Mouse (Mus musculus): ENCODE data around the gene Skint3.
"Not testable (repeated sequence)": the region's sequence is repeated elsewhere in the genome, so short reads cannot be mapped to it uniquely, and the experiment has no call there.

The Skint3 gene

DNA sequence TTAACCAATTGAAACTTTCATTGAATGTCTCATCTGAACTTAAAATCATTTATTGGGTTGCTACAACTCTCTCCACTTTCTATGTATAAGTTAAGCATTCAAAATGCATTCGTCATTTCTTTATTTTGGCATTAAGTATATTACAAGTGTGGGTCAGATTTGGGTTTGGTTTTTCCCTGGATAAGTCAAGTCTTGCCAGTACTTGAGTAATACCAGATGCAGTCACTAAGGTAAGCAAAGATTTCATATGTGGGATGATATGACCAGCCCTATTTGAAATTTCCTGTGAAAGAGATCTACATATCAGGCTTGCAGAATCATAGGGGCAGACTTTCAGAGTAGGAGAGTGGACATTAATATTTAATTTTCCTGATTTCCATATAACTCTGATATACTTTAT lies at the start of gene Skint3:
Gene Skint3, plus strand, starts transcription at position 301 of the 400 bp plus-strand sequence.
- no peak for DNase-seq (ENCODE audit: extremely low read depth, low read depth)

DNA sequence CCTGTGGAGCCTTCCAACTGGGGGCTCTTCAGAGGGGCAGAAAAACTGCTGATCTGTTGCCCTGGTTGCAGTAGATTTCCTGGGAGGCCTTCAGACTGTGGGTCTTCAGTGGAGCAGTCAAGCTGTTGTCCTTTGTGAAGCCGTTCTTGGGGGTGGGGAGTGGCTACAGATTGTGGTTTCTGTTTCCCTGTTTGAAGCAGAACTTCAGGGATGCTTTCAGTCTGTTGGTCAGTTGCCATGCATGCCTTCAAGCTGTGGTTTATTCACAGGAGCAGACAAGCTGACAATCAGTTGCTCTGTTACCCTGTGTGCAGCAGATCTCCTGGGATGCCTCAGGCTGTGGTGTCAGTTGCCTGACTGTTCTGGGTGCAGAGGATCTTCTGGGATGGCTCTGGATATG lies 11.4 kb downstream of the Skint3 start:
- no peak for DNase-seq (ENCODE audit: extremely low read depth, low read depth)

- no peak for DNase-seq (ENCODE audit: extremely low read depth, low read depth)
Observed at GRCm38 (mm10) chr4:112243951-112244350, 11.9 kb downstream of the Skint3 start.

GRCm38 (mm10) chr4:112256022-112256421 lies 24.0 kb downstream of the Skint3 start:
- DNase-seq (ENCODE audit: extremely low read depth, low read depth), result no peak

DNA sequence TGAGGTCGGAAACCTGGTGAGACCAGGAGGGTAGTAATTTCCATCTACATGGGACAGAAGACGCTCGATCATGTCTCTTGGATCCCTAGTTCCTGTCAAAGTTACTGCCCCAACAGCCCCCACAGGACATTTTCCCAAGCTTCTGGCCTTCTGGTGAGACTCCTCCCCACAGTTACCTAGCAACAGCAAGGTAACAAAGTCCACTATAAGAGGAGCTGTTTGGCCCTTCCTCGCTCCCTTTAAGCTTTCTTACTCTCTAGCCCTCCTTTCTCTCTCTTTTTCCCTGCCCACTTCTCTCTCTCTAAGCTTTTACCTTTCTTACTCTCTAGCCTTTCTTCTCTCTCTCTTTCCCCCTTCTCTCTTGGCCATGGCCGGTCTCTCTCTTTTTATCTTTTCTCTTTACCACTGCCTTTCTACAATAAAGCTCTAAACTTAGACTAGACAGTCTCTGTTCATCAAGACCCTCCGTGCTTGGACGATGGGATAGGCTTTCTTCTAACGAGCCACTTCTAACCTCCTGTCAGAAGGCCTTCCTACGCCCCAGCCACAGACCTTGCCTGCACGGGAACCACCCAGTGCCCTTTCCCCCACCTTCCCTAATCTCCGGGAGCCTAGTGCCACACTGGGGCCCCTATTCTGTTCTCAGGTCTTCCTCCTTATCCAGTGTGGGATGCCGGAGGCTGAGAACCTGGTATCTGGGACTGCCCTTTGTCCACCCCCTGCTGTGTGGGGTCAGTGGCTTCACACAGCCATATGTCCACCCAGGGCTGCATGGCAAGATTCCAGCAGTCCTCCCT lies 55.3 kb downstream of the Skint3 start:
- DNase-seq (ENCODE audit: extremely low read depth, low read depth), result no peak

- DNase-seq (ENCODE audit: extremely low read depth, low read depth), result no peak
Observed at GRCm38 (mm10) chr4:112288396-112288795, 56.4 kb downstream of the Skint3 start.

- no peak for DNase-seq (ENCODE audit: extremely low read depth, low read depth)
Observed at GRCm38 (mm10) chr4:112302305-112302704, 70.3 kb downstream of the Skint3 start.

DNA sequence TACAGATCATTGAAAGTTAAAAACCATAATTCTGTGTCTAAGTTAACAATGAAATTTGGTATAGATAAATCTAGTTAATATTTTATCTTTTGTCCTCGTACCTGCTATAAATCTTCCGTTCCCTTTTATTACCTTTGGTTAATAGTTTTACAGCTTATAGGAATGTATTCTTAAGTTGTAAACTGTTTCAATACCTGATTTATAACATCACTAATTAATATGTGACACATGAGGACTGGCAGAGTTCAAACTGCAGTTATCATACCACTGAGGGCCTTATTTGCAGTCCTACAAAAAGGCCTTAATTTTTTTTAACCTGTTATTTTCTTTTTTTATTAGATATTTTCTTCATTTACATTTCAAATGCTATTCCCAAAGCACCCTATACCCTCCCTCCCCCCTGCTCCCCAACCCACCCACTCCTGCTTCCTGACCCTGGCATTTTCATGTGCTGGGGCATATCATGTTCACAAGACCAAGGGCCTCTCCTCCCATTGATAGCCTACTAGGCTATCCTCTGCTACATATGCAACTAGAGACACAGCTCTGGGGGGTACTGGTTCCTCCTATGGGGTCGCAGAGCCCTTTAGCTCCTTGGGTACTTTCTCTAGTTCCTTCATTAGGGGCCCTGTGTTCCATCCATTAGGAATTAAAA lies 70.9 kb downstream of the Skint3 start:
- DNase-seq (ENCODE audit: extremely low read depth, low read depth), result no peak

DNA sequence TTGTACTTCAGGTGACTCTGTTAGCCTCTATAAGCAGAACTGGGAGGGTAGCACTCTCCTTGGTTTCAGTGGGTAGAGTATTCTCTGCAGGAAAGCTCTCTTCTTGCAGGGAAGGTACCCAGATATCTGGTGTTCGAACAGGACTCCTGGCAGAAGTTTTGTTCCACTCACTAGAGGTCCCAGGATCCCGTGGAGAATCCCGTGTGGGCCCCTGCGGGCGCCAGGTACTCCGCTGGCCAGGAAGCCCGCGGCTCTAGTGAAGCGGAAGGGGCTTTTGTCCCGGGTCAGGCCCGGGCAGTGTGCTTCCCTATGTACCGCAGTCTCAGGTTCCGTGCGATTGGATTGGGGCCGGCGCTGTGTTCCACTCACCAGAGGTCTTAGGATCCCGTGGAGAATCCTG lies 117.1 kb downstream of the Skint3 start:
- not testable (repeated sequence) for DNase-seq (ENCODE audit: extremely low read depth, low read depth)
